Mouse (Mus musculus): ENCODE measurements at regions not wholly inside any gene's neighbourhood (a gene's known extent, or its start where the extent isn't known, plus 50 kb on each side); places are given as distances from the start of the nearest gene placed in this dataset.

DNA sequence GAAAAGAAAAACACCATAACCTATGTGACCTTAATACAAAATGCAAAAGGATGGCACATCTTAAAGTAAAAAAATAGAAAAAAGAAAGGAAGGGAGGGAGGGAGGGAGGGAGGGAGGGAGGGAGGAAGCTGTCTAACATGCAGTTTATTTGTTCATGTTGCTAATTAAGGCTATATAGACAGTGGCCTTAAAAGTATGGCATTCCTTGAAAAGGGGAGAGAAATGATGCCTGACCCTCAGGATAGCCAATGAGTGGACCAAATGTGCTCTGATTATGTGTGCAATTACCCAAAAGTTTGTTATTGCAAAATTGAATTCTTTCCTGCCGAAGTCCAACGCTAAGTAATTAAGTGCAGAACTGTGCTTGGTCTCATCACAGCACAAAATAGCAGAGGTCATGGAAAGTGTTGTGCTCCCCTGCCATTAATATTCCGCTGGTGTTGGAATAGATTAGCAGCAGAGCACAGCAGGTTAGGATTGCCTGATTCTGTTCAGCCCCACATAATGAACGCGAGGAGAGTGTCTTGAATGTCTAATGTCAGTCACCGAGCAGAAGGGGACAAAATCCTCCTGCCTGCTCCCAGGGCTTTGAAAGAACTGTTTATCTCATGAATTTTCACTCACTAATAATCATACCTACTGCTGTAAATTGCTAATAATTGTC, 531.7 kb upstream of the Mctp2 start:
- Histone ChIP-seq H3K9me3 (ENCODE audit: control insufficient read depth) (no peaks in the 10 kb centered on the region), H3K4me1 (replicated peaks; ENCODE audit: control insufficient read depth, insufficient read depth, low read length) (no peaks in the 10 kb centered on the region), H3K27me3 (replicated peaks; ENCODE audit: control insufficient read depth, insufficient read depth, low read length) (no peaks in the 10 kb centered on the region), H3K27ac (ENCODE audit: low read depth, low read length) (no peak overlapping the region), H3K4me2 (replicated peaks; ENCODE audit: low read depth) (no peak overlapping the region), H3K9ac (ENCODE audit: low read depth, low read length) (no peak overlapping the region), H3K36me3 (ENCODE audit: control insufficient read depth, insufficient read depth) (no peaks in the 10 kb centered on the region), H3K4me3 (ENCODE audit: low read depth, low read length) (no peak overlapping the region)
- no peak for TF ChIP-seq CTCF (IDR thresholded peaks at IDR 0.05; ENCODE audit: low read depth)
- 70% methylated on average over 6 of the region's 6 CpGs for WGBS
- no peak for ATAC-seq

DNA sequence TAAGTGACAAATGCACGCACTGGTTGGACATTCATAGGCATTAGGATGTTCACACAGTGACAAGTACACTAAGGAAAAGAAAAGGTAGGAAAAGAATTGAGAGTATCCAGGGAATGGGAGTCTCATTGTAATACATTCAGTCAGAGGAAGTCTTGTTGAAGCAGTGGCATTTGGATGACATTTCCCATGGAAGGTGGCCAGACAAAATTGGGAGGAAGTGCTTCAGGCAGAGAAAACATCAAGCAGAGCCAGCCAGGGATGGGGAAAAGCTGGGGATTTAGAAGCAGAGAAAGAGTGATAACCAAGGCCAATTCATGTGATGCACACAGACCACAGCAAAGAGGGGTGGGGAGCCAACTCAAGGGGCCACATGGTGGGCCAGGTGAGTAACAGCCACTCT, 524.0 kb upstream of the Rgma start:
- 96% methylated on average over 1 of the region's 1 CpGs for WGBS
- TF ChIP-seq CTCF (IDR thresholded peaks at IDR 0.05; ENCODE audit: low read depth), result no peak
- no peaks in the 10 kb centered on the region for H3K9me3 ChIP-seq (ENCODE audit: control insufficient read depth)
- no peak overlapping the region for H3K4me3 ChIP-seq (ENCODE audit: low read depth, low read length)
- H3K4me1 ChIP-seq (replicated peaks; ENCODE audit: control insufficient read depth, insufficient read depth, low read length), result no peaks in the 10 kb centered on the region
- no peak for ATAC-seq
- H3K27me3 ChIP-seq (replicated peaks; ENCODE audit: control insufficient read depth, insufficient read depth, low read length), result no peaks in the 10 kb centered on the region
- no peak overlapping the region for H3K9ac ChIP-seq (ENCODE audit: low read depth, low read length)
- no peaks in the 10 kb centered on the region for H3K36me3 ChIP-seq (ENCODE audit: control insufficient read depth, insufficient read depth)
- no peak overlapping the region for H3K4me2 ChIP-seq (replicated peaks; ENCODE audit: low read depth)
- no peak overlapping the region for H3K27ac ChIP-seq (ENCODE audit: low read depth, low read length)

DNA sequence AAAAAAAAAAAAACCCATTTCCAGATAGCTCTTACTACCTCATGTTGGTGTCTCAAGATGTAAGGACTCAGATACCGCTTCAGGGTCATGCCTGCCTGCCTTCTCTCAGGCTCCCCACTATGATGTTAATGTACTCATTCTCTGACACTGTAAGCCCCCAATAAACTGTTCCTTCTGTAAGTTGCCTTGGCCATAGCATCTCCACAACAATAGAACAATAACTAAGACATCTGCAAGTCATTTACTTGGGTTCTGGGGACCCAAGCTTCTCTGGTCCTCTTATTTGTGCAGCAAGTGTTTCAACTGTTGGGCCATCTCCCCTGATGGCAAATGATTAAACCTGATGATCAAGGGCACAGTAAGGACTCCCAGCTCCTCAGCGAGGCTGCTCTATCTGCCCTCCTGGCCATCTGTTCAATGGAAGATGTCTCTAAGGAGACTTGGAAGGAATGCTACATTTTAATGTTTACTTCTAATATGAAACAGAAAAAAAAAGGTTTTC, 520.8 kb upstream of the Rgma start:
- no peaks in the 10 kb centered on the region for H3K27me3 ChIP-seq (replicated peaks; ENCODE audit: control insufficient read depth, insufficient read depth, low read length)
- WGBS, result 72% methylated on average over 2 of the region's 2 CpGs
- no peaks in the 10 kb centered on the region for H3K4me1 ChIP-seq (replicated peaks; ENCODE audit: control insufficient read depth, insufficient read depth, low read length)
- no peaks in the 10 kb centered on the region for H3K36me3 ChIP-seq (ENCODE audit: control insufficient read depth, insufficient read depth)
- H3K4me3 ChIP-seq (ENCODE audit: low read depth, low read length), result no peak overlapping the region
- H3K4me2 ChIP-seq (replicated peaks; ENCODE audit: low read depth), result no peak overlapping the region
- no peak overlapping the region for H3K27ac ChIP-seq (ENCODE audit: low read depth, low read length)
- H3K9ac ChIP-seq (ENCODE audit: low read depth, low read length), result no peak overlapping the region
- no peak for TF ChIP-seq CTCF (IDR thresholded peaks at IDR 0.05; ENCODE audit: low read depth)
- H3K9me3 ChIP-seq (ENCODE audit: control insufficient read depth), result no peaks in the 10 kb centered on the region
- no peak for ATAC-seq

DNA sequence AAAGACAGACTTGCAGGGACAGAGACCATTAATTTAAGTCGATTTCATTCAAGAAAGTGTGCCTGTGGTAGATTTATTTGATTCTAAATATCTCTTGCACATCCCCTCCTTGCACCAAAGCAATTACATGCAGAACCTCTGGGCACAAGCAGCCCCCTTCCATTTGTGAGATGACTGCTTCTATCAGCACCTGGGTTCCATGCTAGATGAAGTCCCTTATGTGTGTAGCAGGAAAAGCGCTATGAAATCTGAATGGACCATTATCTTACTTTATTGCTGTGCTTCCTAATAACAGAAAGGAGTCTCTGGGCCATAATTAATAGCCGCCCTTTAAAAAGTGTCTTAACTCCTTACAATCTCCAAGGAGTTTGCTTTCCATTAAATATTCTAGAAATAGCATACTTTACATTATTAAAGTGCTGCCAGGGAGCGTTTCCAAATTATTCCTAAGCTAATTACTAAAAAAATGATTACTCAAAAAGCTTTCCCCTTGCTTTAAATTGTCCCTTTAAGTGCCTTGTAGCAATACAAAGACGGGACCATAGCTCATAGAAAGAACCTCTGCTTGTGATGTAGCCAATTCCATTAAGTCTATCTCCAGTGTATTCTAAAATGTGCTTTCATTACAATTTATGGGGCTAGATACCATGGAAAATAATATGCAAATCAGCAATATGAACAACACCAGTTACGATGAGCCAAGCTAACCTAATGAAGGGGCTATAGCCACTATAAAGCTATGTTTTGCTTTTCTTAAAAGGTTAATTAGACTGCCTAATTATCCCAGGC, 508.1 kb upstream of the Rgma start:
- Histone ChIP-seq H3K4me3 (ENCODE audit: low read depth, low read length) (no peak overlapping the region), H3K9ac (ENCODE audit: low read depth, low read length) (no peak overlapping the region), H3K27ac (ENCODE audit: low read depth, low read length) (no peak overlapping the region), H3K36me3 (ENCODE audit: control insufficient read depth, insufficient read depth) (no peaks in the 10 kb centered on the region), H3K4me2 (replicated peaks; ENCODE audit: low read depth) (no peak overlapping the region), H3K9me3 (ENCODE audit: control insufficient read depth) (no peaks in the 10 kb centered on the region), H3K4me1 (replicated peaks; ENCODE audit: control insufficient read depth, insufficient read depth, low read length) (no peaks in the 10 kb centered on the region), H3K27me3 (replicated peaks; ENCODE audit: control insufficient read depth, insufficient read depth, low read length) (no peaks in the 10 kb centered on the region)
- TF ChIP-seq CTCF (IDR thresholded peaks at IDR 0.05; ENCODE audit: low read depth), result no peak
- WGBS, result 75% methylated on average over 6 of the region's 6 CpGs
- ATAC-seq, result no peak

DNA sequence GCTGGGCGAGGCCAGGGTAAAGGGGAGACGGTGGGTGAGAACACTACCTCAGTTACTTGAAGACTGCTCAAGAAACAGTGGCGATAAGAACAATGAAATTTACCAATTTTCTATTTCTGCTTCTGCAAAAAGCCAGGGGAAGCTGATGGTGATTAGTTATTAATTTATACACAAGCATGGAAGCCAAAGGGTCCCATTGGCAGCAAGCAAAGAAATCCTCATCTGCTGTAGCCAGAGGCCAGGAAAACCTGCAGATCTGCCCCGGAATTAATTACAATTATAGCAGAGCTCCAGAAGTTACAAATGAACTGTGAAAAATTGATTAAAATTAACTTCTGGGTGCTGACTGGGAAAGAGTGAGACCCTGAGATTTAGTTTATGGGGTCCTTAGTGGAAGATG, 506.2 kb upstream of the Rgma start:
- Histone ChIP-seq H3K9me3 (ENCODE audit: control insufficient read depth) (no peaks in the 10 kb centered on the region), H3K27ac (ENCODE audit: low read depth, low read length) (no peak overlapping the region), H3K4me2 (replicated peaks; ENCODE audit: low read depth) (no peak overlapping the region), H3K36me3 (ENCODE audit: control insufficient read depth, insufficient read depth) (no peaks in the 10 kb centered on the region), H3K27me3 (replicated peaks; ENCODE audit: control insufficient read depth, insufficient read depth, low read length) (no peaks in the 10 kb centered on the region), H3K4me1 (replicated peaks; ENCODE audit: control insufficient read depth, insufficient read depth, low read length) (no peaks in the 10 kb centered on the region), H3K4me3 (ENCODE audit: low read depth, low read length) (no peak overlapping the region), H3K9ac (ENCODE audit: low read depth, low read length) (no peak overlapping the region)
- ATAC-seq, result no peak
- 78% methylated on average over 4 of the region's 4 CpGs for whole genome bisulfite sequencing
- TF ChIP-seq CTCF (IDR thresholded peaks at IDR 0.05; ENCODE audit: low read depth), result no peak

DNA sequence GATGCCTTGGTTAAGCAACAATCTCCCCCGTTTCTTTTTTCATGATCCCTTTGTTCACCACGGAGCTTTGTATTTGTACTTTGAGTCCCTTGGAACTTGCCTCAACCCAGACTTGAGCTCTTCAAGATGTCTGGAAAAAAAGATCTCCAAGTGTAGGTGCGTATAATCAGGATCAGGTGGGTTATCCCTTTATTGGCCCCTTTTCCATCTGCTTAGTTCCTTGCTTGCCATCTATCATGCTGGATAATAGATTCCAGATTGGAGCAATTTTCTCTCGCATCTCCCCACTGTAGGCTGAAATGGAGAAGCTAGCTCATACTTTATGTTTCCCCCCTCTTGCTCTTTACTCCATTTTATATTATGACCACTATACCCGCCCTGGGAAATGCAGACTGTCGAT, 474.5 kb upstream of the Rgma start:
- no peak overlapping the region for H3K27ac ChIP-seq (ENCODE audit: low read depth, low read length)
- H3K27me3 ChIP-seq (replicated peaks; ENCODE audit: control insufficient read depth, insufficient read depth, low read length), result no peaks in the 10 kb centered on the region
- no peaks in the 10 kb centered on the region for H3K9me3 ChIP-seq (ENCODE audit: control insufficient read depth)
- H3K4me1 ChIP-seq (replicated peaks; ENCODE audit: control insufficient read depth, insufficient read depth, low read length), result no peaks in the 10 kb centered on the region
- TF ChIP-seq CTCF (IDR thresholded peaks at IDR 0.05; ENCODE audit: low read depth), result no peak
- WGBS, result 82% methylated on average over 6 of the region's 6 CpGs
- no peak for ATAC-seq
- no peak overlapping the region for H3K9ac ChIP-seq (ENCODE audit: low read depth, low read length)
- H3K4me3 ChIP-seq (ENCODE audit: low read depth, low read length), result no peak overlapping the region
- no peaks in the 10 kb centered on the region for H3K36me3 ChIP-seq (ENCODE audit: control insufficient read depth, insufficient read depth)
- no peak overlapping the region for H3K4me2 ChIP-seq (replicated peaks; ENCODE audit: low read depth)
